Mouse (Mus musculus) midbrain, embryonic 16.5 days (tissue): ENCODE data around the gene Bmp2k. TPM values are rescaled to one million over a fixed set of nuclear protein-coding genes. Genes with fewer than 3 reads are reported as not detected.
A peak's percentile ranks its signal among the peaks of the same experiment; 100 is the strongest.

Source experiments
- ATAC-seq: fragments of 200-750 bp; cut with Nextera tagmentation; 2 replicates; pipeline ENCODE4 v1.8.0; 2017; ENCODE audit warnings: moderate TSS enrichment
- H3K27ac ChIP-seq: fragments of 300-500 bp; sonication (generic); 2 replicates; pipeline ENCODE4 v1.5.1; 2014; ENCODE audit warnings: mild to moderate bottlenecking, low read length, mixed read lengths
- H3K27me3 ChIP-seq: fragments of 300-500 bp; sonication (generic); 2 replicates; pipeline ENCODE4 v1.6.1; 2014; ENCODE audit warnings: low read depth, low read length, mixed read lengths; ENCODE audit not compliant: control insufficient read depth, insufficient read depth
- H3K36me3 ChIP-seq: fragments of 300-500 bp; sonication (generic); 2 replicates; pipeline ENCODE4 v1.6.1; 2014; ENCODE audit warnings: mild to moderate bottlenecking, low read length, moderate library complexity, mixed read lengths; ENCODE audit not compliant: control insufficient read depth, insufficient read depth
- H3K4me1 ChIP-seq: fragments of 300-500 bp; sonication (generic); 2 replicates; pipeline ENCODE4 v1.6.1; 2014; ENCODE audit warnings: mild to moderate bottlenecking, low read length, mixed read lengths; ENCODE audit not compliant: control insufficient read depth, insufficient read depth
- H3K4me2 ChIP-seq: fragments of 300-500 bp; sonication (generic); 2 replicates; pipeline ENCODE4 v1.6.1; 2014; ENCODE audit warnings: mild to moderate bottlenecking, low read length, mixed read lengths
- H3K4me3 ChIP-seq: fragments of 300-500 bp; sonication (generic); 2 replicates; pipeline ENCODE4 v1.5.1; 2014; ENCODE audit warnings: low read depth, mild to moderate bottlenecking, low read length, moderate library complexity, mixed read lengths
- H3K9ac ChIP-seq: fragments of 300-500 bp; sonication (generic); 2 replicates; pipeline ENCODE4 v1.6.1; 2014; ENCODE audit warnings: low read depth, low read length, mixed read lengths
- H3K9me3 ChIP-seq: fragments of 300-500 bp; sonication (generic); replicated peaks from 2 replicates; pipeline ENCODE4 v1.6.1; 2014; ENCODE audit warnings: mild to moderate bottlenecking, low read length, mixed read lengths; ENCODE audit not compliant: control insufficient read depth, poor library complexity, severe bottlenecking
- WGBS: fragments of 180-500 bp; shearing (Covaris S2); extraction: QIAGEN DNeasy Blood & Tissue Kit; methylation state at CpG from one replicate; pipeline ENCODE4 v1.1.7; 2014; 5-methylcytosine and 5-hydroxymethylcytosine counted together
- polyA plus RNA-seq: library from polyadenylated mRNA; unstranded; fragments of >200 nt; fragmentation: Nextera tagmentation; extraction: Ambion mirVana; gene quantifications from 2 replicates; pipeline ENCODE4 v1.2.1, GENCODE M21; 2015

Gene Bmp2k
- polyA plus RNA-seq, 1 experiment from 2014 or later, result 8.3 TPM

GRCm38 (mm10) chr5:97088231-97088630, 90.7 kb downstream of the Bmp2k start:
- no peak overlapping the region for H3K9ac ChIP-seq
- 93% methylated on average over 6 of the region's 6 CpGs for WGBS
- no peaks in the 10 kb centered on the region for H3K27me3 ChIP-seq
- no peaks in the 10 kb centered on the region for H3K9me3 ChIP-seq
- no peak overlapping the region for H3K27ac ChIP-seq
- no peak overlapping the region for H3K4me2 ChIP-seq
- no peak for ATAC-seq
- no peak overlapping the region for H3K4me3 ChIP-seq
- no peaks in the 10 kb centered on the region for H3K4me1 ChIP-seq
- H3K36me3 ChIP-seq, result peaks cover 21% of the 10 kb centered on the region

GRCm38 (mm10) chr5:97089426-97089825, 91.9 kb downstream of the Bmp2k start:
- Histone ChIP-seq H3K4me1 (no peaks in the 10 kb centered on the region), H3K27me3 (no peaks in the 10 kb centered on the region), H3K4me2 (no peak overlapping the region), H3K36me3 (peaks cover 21% of the 10 kb centered on the region), H3K9me3 (no peaks in the 10 kb centered on the region), H3K9ac (no peak overlapping the region), H3K27ac (no peak overlapping the region), H3K4me3 (no peak overlapping the region)
- ATAC-seq, result no peak
- 88% methylated on average over 3 of the region's 3 CpGs for WGBS

- Histone ChIP-seq H3K27me3 (no peaks in the 10 kb centered on the region), H3K4me3 (no peak overlapping the region), H3K27ac (no peak overlapping the region), H3K36me3 (peaks cover 16% of the 10 kb centered on the region), H3K4me1 (no peaks in the 10 kb centered on the region), H3K4me2 (no peak overlapping the region), H3K9ac (no peak overlapping the region), H3K9me3 (no peaks in the 10 kb centered on the region)
- 66% methylated on average over 6 of the region's 6 CpGs for WGBS
- ATAC-seq, result peak; percentile 16; the same call in 1 of the 2 replicates
Measured at GRCm38 (mm10) chr5:97090034-97090784, 92.7 kb downstream of the Bmp2k start.

DNA sequence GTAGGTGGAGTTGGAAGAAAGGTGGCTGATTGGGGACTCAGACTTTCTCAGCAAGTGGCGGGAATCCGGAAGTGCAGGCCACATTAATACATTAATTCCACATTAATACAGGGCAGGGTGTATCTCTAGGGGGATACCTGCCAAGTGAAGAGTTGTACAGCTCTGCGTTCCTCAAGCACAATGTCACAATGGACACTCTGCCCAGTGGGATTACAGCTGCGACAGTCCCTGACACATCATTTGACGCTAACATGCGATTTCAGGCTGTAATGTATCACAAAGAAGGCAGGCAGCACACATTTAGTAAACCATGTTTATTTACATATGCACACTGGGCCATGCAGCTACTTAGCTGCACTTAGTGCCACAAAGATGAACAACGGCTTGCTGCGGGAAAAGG, 95.5 kb downstream of the Bmp2k start:
- Histone ChIP-seq H3K4me2 (no peak overlapping the region), H3K27ac (no peak overlapping the region), H3K4me3 (no peak overlapping the region), H3K9me3 (no peaks in the 10 kb centered on the region), H3K36me3 (peaks cover 11% of the 10 kb centered on the region), H3K9ac (no peak overlapping the region), H3K27me3 (no peaks in the 10 kb centered on the region), H3K4me1 (no peaks in the 10 kb centered on the region)
- WGBS, result 71% methylated on average over 8 of the region's 8 CpGs
- no peak for ATAC-seq

- H3K9me3 ChIP-seq, result no peaks in the 10 kb centered on the region
- no peak overlapping the region for H3K9ac ChIP-seq
- WGBS, result 76% methylated on average over 13 of the region's 13 CpGs
- H3K27me3 ChIP-seq, result no peaks in the 10 kb centered on the region
- no peaks in the 10 kb centered on the region for H3K4me1 ChIP-seq
- no peak overlapping the region for H3K27ac ChIP-seq
- no peak overlapping the region for H3K4me3 ChIP-seq
- H3K36me3 ChIP-seq, result peaks cover 21% of the 10 kb centered on the region
- H3K4me2 ChIP-seq, result no peak overlapping the region
- ATAC-seq, result no peak
Measured at GRCm38 (mm10) chr5:97095335-97095734, 97.8 kb downstream of the Bmp2k start.

DNA sequence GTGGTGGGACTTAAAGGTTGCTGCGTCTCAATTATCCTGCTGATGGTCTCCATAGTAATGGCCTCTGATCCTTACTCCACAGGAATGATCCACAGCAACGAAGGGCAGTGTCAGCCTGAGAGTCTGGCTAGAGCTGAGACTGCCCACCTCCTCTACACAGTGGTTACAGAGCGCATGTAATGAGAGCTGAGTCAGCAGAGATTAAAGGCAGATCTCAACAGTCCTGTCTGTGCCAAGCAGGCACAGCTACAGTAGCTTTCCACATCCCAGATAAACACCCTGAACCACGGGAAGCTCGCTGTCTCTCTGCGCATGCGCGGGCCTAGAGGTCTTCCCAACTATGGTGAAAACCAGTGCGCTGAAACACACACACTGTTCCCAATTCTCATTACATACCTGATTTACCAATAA, 100.1 kb downstream of the Bmp2k start:
- Histone ChIP-seq H3K27me3 (no peaks in the 10 kb centered on the region), H3K4me3 (no peak overlapping the region), H3K36me3 (peaks cover 28% of the 10 kb centered on the region), H3K4me2 (no peak overlapping the region), H3K9ac (no peak overlapping the region), H3K4me1 (no peaks in the 10 kb centered on the region), H3K9me3 (no peaks in the 10 kb centered on the region), H3K27ac (no peak overlapping the region)
- ATAC-seq, result peak; percentile 47; the same call in 1 of the 2 replicates
- WGBS, result 63% methylated on average over 9 of the region's 9 CpGs

DNA sequence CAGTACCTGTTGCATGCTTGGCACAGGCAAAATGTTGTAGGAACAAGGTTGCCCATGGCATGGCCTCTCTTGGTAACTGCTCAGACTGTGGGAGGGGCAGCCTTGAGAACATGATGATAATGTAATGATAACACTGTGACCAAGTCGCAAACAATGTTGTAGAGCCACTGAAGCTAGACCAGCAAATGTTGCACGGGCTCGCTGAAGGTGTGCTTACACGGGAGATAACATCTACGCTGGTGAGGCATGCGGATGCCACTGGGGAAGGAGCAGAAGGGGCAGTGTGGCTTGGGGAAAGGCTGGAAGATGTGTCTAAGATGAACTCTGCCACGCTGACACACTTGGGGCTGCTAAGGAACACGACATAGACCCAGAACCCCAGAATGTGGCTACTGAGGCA, 102.5 kb downstream of the Bmp2k start:
- H3K9me3 ChIP-seq, result no peaks in the 10 kb centered on the region
- no peak overlapping the region for H3K9ac ChIP-seq
- no peak for ATAC-seq
- H3K27ac ChIP-seq, result no peak overlapping the region
- H3K27me3 ChIP-seq, result no peaks in the 10 kb centered on the region
- 93% methylated on average over 8 of the region's 8 CpGs for WGBS
- no peaks in the 10 kb centered on the region for H3K4me1 ChIP-seq
- no peak overlapping the region for H3K4me2 ChIP-seq
- H3K4me3 ChIP-seq, result no peak overlapping the region
- H3K36me3 ChIP-seq, result peaks cover 33% of the 10 kb centered on the region

DNA sequence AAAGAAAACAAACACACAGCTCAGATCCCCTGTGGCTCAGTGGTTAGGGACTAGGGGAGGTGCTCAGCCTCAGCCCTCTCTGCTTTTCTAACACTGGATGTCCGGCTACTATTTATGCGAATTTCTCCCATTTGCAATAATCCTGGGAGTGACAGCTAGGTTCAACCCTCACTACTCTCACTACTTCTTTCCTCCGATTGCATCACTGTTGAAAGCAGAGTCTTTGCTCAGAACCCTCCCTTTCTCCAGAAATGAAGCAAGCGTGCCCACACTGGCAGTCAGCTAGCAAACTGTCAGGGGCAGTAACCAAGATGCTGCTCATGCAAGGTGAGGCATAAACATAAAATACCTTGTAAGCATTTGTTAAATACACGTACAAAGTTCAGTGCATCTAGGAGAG, 110.8 kb downstream of the Bmp2k start:
- no peak for ATAC-seq
- no peak overlapping the region for H3K9ac ChIP-seq
- H3K36me3 ChIP-seq, result peaks cover 14% of the 10 kb centered on the region
- peak overlapping the region; percentile 19; the same call in 1 of the 2 replicates for H3K4me2 ChIP-seq
- no peaks in the 10 kb centered on the region for H3K9me3 ChIP-seq
- 84% methylated on average over 5 of the region's 5 CpGs for WGBS
- peaks cover 26% of the 10 kb centered on the region for H3K4me1 ChIP-seq
- no peak overlapping the region for H3K4me3 ChIP-seq
- H3K27me3 ChIP-seq, result no peaks in the 10 kb centered on the region
- no peak overlapping the region for H3K27ac ChIP-seq

DNA sequence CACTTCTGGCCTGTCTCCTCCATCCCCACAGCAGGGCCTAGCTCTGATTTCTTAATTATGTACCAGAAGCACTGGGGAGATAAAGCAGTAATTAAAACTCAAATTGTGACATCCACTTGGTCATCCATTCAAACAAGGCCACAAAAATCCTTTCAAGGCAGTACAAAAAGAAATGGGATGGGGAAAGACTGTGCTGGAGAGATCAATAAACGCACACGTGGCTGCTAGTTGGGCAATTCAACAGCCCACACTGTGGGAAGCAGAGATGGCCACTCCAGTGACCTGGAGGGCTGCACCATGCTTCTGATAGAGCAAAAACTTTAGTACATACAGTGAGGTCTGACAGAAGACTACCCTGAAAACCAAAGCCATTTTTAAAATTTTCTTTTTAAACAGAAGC, 112.6 kb downstream of the Bmp2k start:
- Histone ChIP-seq H3K9me3 (no peaks in the 10 kb centered on the region), H3K4me2 (peak overlapping the region; percentile 68), H3K36me3 (peaks cover 13% of the 10 kb centered on the region; the same call in 1 of the 2 replicates), H3K9ac (peak overlapping the region; percentile 87), H3K4me1 (peaks cover 26% of the 10 kb centered on the region), H3K27ac (no peak overlapping the region), H3K27me3 (no peaks in the 10 kb centered on the region), H3K4me3 (peak overlapping the region; percentile 79)
- no peak for ATAC-seq
- 21% methylated on average over 2 of the region's 2 CpGs for WGBS
